Mouse (Mus musculus) gastrocnemius, postnatal 14 days (tissue): ENCODE data around the gene Prm2. TPM values are rescaled to one million over a fixed set of nuclear protein-coding genes. Genes with fewer than 3 reads are reported as not detected.
"Not testable (repeated sequence)": the region's sequence is repeated elsewhere in the genome, so short reads cannot be mapped to it uniquely, and the experiment has no call there.

Experiments
- DNase-seq: peaks from one replicate; pipeline ENCODE4 v3.0.0; 2021; ENCODE audit warnings: mixed read lengths
- intact Hi-C: fragments of 180-260 bp; cut with DNase I; formaldehyde crosslinking; loops from one replicate; pipeline ENCODE4 v1.15.1; 2025; ENCODE audit warnings: low total_unique reads
- total RNA-seq, 2 experiments: library from RNA; stranded (reverse); gene quantifications; 2 replicates each; pipeline ENCODE4 v1.2.3; 2021

The Prm2 gene
- total RNA-seq, 2 experiments from 2014 or later, result not detected

DNA sequence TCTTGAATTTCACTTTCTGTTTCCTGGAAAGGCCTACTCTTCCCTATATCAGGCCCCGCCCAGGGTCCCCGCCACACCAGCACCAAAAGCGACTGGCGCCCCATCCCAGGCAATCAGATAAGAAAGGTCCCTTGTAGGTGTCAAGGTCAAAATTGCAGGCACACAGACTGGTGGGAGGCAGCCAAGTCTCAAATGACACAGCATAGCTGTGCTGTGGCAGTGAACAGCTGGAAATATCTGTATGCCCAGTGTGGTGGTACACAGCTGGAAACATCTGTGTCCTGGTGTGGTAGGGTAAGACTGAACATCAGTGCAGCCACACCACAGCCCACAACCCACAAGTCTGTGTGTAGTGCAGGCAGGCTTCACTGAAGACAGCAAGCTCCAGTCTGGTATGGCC is 18.9 kb upstream of the Prm2 start:
- intact Hi-C loops, result no loop called here
- DNase-seq, result no peak

DNA sequence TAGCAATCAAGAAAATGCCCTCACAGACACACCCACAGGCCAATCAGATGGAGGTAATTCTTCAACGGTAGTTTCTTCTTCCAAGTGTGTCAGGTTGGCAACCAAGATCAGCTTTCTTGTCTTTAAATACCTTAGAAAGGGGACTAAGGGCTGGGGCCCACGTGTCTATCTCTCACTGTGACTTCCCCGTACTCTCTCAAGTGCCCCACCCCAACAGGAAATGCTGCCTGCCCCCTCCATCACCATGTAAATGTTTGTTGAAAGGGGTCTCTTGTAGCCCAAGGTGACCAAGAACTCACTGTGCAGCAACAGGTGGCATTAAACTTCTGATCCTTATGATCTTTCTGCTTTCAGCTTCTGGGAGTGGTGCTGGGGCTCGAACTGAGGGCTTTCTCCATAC is 17.8 kb upstream of the Prm2 start:
- intact Hi-C loops, result no loop called here
- no peak for DNase-seq

DNA sequence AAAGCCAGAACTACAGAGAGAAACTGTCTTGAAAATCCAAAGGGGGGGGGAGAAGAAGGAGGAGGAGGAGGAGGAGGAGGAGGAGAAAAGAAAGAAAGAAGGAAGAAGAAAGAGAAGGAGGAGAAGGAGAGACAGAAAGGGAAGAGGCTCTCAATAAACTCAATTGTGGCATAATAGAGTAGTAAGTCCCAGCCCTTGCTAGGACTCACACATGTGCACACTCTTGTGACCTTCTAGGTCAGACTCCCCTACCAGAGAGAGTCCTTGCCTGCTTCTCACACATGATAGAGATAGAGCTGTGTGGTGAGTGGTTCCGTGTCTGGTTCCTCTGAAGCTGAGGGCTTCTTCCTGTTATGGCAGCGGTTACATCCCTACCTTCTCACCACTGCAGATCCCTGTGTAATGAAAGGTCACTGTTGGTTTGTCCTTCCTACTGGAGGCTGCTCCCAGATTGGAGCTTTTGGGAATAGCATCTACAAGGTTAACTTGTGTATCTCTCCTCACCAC is 17.0 kb upstream of the Prm2 start, which contains the start of gene Gm11172:
Gm11172 (plus strand) TSS at position 51 of the 507 bp plus-strand sequence.
- DNase-seq, result no peak
- intact Hi-C loops, result no loop called here

DNA sequence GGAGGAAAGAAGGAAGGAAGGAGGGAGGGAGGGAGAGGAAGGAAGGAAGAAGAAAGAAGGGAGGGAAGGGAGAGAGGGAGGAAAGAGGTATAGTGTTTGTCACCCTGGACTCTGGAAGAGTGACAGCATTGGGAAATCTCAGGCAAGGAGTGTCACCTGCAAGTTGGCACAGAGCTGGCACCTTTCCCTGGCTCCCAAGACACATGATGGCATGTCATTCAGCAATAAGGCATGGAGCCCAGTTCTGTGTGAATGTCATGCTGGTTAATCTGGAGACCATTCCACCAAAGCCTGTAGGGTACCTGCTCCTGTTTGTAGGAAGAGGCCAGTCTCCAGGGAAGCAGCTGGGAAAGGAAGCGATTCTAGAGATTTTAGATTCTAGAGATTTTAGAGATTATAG is 14.4 kb upstream of the Prm2 start:
- intact Hi-C loops, result no loop called here
- DNase-seq, result no peak

DNA sequence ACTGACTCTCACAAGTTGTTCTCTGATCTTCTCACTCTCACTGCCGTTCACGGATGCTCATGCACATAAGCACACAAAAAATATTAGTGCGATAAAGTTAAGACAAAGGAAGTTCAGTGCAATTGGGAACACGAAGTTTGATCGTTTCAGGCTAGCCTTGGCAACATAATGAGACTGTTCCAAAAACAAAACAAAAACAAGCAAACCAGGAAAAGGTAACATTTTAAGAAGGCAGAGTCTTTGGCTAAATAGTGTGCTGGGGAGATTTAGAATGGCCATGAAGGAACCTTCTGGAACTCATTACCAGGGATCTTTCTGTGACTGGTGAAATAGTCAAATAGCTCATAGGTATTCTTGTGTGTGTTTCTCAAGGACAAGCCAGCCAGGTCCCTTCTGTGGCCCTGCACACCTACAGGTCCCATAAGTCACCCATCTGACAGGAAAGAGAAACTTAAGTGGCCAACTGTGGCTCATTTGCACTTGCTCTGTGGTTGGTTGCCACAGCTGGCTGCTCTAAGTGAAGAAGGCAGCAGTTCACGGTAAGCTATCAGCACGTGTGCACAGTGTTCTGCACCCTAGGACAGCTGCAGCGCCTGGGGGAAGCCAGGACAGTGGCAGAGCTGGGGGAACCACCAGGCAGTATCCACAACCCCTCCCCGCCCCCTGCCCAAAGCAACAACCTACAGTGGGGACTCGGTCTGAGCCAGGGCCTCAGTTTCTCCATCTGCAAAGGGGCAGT is 10.0 kb upstream of the Prm2 start, which contains the start of gene Prm1:
Prm1 (minus strand) TSS at position 51 of the 739 bp plus-strand sequence.
- intact Hi-C loops, result no loop called here
- no peak for DNase-seq

DNA sequence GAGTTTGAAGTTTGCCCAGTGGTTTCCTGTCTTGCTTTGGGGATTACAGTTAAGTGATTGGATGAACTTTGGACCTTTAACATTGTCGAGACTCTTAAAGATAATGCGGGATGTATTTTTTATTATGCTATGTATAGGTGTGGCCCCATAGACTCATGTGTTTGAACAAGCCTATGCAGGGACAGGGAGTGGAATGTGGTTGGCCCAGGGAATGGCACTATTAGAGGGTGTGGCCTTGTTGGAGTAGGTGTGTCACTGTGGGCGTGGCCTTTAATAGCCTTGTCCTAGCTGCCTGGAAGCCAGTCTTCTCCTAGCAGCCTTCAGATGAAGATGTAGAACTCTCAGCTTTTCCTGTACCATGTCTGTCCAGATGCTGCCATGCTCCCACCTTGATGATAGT is 6.5 kb upstream of the Prm2 start:
- DNase-seq, intact Hi-C loops: not testable (repeated sequence)

DNA sequence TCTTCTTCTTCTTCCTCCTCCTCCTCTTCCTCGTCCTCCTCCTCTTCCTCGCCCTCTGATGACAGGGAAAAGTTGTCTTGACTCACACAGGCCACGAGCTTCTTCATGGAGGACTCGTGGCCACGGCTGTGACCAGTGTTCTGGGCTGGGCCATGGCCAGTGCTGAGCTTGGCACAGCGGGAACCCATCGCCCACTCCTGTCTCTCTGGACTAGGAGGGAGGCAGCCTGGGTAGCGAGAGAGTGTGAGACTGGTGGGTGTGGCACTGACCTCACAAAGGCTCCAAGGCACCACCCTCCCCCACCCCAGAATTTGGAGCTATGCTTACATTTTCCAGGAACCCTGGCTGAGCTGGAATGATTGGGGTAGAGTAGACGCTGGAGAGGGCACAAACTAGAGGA is 5.2 kb downstream of the Prm2 start, which contains the start of gene Prm3:
Prm3 (minus strand) TSS at position 213 of the 400 bp plus-strand sequence.
- intact Hi-C loops, result no loop called here
- DNase-seq, result no peak

DNA sequence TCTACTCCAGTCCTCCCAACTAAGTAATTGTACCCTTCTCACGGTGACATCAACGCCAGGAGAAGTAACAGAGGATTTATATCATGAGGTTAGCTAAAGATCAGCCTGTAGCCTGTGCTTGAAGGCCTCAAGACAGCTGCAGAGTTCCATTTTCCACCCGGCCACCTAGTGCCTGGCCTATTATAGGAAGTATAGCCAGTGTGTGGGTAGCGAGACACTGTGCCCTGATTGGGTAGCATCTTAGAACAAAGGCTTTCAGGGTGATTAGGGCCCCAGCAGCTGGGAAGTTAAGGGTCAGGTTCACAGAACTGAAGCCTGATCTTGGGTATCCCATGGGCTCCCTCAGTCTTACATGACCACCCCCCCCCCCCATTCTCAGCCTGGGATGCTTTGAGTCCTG is 7.1 kb downstream of the Prm2 start:
- no peak for DNase-seq
- intact Hi-C loops, result loop anchor here (5.0 kb wide), 2 partner anchors 127 to 222 kb away; no protein-coding TSS in a partner anchor

DNA sequence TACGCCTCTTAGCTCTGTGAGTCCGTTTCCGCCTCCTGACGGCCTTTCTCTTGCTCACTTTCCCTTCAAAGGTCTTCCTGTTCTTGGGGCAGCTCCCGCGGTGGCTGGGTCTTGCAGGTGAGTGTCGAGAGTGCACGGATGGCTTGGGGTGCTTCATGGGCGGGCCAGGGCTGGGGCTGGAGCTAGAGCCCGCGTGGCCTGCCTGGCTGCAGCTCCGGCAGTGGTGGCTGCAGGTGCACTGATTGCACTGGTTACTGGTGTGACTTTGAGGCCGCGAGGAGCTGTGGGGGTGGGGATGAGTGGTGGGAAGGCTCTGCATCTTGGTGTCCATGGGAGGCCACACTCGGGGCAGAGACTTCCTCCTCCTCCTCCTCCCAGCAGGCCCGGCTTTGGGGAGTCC is 7.7 kb downstream of the Prm2 start, which contains the start of gene Tnp2:
Tnp2 (minus strand) TSS at position 390 of the 400 bp plus-strand sequence.
- no peak for DNase-seq
- intact Hi-C loops, result loop anchor here (5.0 kb wide), 2 partner anchors 126 to 221 kb away; no protein-coding TSS in a partner anchor

DNA sequence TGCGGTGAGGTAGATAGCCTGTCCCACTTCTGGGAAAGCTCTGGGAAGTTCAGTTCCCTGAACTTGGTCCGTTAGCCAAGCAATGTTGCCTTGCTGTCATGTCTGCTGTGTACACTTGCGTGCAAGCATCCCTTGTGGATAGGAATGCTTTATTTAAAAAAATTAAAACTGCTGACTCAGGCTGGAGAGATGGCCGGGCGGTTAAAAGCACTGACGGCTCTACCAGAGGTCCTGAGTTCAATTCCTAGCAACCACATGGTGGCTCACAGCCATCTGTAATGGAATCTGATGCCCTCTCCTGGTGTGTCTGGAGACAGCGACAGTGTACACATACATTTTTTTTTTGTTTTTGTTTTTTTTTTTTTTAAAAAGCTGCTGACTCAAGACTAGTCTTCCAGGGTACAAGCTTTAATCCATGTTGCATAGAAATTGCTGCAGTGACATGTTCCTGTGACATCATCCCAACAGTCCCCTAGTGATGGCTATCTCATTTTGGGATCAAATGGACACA is 8.3 kb downstream of the Prm2 start:
- DNase-seq, result no peak
- intact Hi-C loops, result loop anchor here (5.0 kb wide), 2 partner anchors 125 to 220 kb away; no protein-coding TSS in a partner anchor

DNA sequence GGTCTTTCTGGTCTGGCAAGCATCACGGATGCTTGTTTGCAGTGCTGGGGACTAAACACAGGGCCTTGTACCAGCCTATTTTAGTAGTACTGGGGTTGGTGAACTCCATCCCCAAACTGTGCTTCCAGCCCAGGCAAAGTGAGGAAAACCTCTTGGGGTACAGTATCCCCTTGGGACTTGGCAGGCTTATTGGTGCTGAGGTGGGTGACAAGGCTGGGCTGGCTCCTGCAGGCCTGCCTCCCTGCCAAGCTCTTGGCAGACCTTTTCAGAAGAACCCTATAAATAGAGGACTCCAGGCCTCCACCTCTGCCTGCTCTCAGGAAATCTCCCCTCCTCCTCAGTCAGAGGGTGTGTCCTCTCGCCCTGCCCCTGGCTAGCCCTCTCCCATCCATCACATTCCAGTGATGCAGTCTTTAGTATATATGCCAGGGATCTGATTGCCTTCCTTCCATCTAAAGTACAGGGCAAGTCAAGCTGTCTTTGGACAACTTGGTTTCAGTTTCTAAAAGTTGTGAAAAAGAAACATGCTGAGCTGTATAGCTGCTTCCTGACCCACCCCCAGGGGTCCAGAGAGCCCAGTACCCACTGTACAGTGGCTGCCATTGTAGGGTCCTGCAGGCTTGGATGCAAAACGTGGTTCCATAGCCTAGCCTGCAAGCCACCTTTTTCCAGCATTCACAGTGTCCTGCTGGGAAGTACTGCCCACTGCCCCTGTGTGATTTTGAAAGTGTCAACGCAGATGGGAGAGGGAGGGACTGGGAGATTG is 9.0 kb downstream of the Prm2 start:
- DNase-seq, result peak; percentile 28
- intact Hi-C loops, result loop anchor here (5.0 kb wide), 2 partner anchors 125 to 220 kb away; no protein-coding TSS in a partner anchor

DNA sequence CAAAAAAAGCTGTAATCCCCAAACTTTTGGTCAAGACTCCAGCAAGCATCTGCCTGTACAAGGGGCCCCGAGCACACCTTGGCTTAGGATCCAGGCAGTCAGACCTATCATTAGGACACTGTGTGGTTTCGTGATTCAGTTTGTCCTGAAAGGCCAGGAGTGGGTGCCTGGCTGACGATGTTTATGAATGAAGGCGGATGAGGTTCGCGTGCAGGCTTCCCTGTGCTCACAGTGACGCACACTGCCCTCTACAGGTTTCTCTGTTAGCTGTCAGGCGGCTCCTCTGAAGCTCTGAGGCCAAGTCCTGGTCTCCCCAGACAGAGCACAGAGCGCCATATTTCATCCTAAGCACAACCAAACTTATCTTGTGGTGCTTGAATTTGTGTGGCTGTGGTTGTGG is 9.6 kb downstream of the Prm2 start:
- DNase-seq, result peak; percentile 82
- intact Hi-C loops, result loop anchor here (5.0 kb wide), 2 partner anchors 124 to 219 kb away; no protein-coding TSS in a partner anchor

DNA sequence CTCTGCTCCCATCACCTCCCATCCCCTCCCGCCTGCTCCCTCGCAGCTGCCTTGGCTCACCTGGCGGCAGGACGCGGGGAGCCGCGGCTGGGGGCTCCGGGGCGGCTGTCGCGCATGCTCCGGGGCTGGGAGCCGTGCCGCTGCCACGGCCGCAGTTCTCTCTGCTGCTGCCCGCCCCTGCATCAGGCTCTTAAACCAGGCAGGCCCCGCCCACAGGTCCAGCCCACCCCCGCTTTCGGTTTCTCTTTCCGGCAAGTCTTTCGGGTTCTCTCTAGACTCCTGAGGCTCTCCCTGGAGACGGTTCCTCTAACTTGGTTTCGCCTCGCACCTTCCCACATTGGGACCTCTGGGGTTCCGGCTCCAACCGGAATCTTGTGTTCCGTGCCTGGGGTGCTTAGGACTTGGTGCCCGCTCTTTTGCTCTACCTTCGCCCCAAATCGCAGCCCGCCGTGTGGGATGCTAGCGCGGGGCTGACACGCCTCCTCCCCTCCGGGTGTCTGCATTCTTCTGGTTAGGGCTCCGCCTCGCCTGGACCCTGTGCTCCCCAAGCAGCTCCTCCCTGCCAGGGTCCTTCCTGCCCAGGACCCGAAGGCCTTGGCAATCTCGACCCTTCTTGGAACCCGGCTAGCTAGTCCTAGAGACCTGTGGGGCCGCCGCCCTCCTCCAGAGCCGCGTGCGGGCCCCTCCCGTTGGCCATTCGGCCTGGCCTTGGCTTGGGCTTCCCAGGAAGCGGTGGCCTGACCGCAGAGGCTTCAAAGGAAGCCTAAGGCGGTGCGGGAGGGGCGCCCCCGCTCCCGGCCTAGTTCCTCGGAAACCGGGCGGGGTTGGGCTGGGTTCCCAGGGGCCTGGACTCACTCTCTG is 10.3 kb downstream of the Prm2 start, which contains the start of gene Socs1:
Socs1 (minus strand) TSS at position 166 of the 861 bp plus-strand sequence.
- peak; percentile 90 for DNase-seq
- intact Hi-C loops, result loop anchor here (5.0 kb wide), 2 partner anchors 123 to 218 kb away; no protein-coding TSS in a partner anchor

DNA sequence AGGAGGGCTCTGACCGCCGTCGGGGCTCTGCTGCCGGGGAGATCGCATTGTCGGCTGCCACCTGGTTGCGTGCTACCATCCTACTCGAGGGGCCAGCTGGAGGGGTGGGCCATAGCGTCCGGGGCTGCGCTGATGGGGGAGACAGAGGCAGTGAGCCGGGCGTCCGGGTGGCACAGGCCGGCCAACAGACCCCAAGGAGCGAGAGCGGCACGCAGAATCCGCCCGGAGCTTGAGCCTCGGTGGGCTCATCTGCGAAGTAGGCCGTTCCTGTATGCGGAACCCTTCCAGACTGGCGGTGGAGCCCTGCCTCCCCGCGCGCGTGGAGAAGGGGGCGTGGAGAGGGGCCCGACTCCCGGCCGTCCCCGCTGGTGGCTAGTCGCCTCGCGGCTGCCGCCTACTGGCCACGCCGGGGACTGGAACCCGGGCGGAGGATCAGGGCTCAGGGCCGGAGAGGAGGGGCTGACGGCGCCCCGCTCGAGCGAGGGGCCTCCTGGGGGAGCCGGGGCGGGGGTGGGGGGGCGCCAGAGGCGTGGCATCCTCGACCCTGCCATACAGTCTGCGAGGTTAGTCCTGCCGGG is 11.1 kb downstream of the Prm2 start:
- peak; percentile 94 for DNase-seq
- intact Hi-C loops, result loop anchor here (5.0 kb wide), 3 partner anchors 123 to 218 kb away; no protein-coding TSS in a partner anchor

DNA sequence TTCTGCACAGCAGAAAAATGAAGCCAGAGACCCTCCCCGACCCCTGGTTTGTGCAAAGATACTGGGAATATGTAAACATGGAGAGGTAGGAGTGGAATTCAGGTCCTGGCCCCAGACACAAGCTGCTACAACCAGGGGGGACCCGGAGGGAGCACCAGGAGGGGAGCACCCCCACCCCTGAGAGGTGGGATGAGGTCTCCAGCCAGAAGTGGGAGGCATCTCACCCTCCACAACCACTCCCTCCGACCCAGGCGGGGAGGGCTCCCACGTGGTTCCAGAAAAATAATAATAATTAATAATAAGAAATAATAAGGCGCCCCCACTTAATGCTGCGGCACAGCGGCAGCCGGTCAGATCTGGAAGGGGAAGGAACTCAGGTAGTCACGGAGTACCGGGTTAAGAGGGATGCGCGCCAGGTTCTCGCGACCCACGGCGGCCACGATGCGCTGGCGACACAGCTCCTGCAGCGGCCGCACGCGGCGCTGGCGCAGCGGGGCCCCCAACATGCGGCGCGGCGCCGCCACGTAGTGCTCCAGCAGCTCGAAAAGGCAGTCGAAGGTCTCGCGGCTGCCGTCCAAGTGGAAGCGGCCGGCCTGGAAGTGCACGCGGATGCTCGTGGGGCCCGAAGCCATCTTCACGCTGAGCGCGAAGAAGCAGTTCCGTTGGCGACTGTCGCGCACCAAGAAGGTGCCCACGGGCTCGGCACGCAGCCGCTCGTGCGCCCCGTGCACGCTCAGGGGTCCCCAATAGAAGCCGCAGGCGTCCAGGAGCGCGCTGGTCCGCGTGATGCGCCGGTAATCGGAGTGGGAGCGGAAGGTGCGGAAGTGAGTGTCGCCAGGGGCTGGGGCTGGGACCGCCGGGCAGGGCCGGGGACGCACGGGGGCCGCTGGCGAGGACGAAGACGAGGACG is 11.8 kb downstream of the Prm2 start:
- intact Hi-C loops, result loop anchor here (5.0 kb wide), 1 partner anchor 142 kb away; no protein-coding TSS in a partner anchor
- peak; percentile 46 for DNase-seq

DNA sequence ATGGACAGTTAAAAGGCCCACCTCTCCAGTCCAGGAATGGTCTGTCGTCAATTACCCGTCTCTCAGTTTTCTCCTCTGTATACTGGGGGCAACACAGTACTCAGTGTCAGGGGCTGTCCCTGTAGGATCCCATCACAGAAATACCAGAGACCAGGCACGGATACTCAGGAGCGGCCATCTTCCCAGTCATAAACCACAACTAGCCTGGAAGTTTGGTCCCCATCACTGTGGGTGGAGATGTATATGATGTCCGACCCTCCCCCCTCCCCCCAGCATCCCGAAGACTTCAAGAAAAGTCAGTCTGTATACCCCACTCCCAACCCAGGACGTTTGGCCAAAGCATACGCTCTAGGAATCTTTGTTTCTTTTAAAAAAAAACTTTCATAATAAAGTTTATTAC is 12.5 kb downstream of the Prm2 start:
- DNase-seq, result no peak
- intact Hi-C loops, result loop anchor here (5.0 kb wide), 1 partner anchor 141 kb away; no protein-coding TSS in a partner anchor

DNA sequence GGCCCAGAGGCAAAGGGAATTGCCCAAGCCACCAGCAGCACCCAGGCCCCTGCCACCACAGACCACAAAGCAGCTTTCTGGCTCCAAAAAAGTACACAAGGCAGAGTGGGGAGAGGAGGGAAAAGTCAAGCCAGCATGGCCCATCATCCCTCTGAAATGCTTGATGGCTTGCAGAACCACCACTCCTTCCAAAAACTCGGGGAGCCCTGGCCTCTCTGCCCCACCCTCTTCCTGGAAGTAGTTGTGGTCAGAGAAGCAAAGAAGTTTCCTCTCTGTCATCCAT is 12.8 kb downstream of the Prm2 start:
- DNase-seq, result no peak
- intact Hi-C loops, result loop anchor here (5.0 kb wide), 1 partner anchor 141 kb away; no protein-coding TSS in a partner anchor
